Mouse (Mus musculus) midbrain, embryonic 12.5 days (tissue): ENCODE results near the gene Fthl17b. TPM values are rescaled to one million over a fixed set of nuclear protein-coding genes. Genes with fewer than 3 reads are reported as not detected.
A peak's percentile ranks its signal among the peaks of the same experiment; 100 is the strongest.
"Not testable (repeated sequence)": the region's sequence is repeated elsewhere in the genome, so short reads cannot be mapped to it uniquely, and the experiment has no call there.

ENCODE experiments used
- ATAC-seq: fragments of 200-750 bp; cut with Nextera tagmentation; 2 replicates; pipeline ENCODE4 v1.8.0; 2017; ENCODE audit warnings: low read depth, moderate TSS enrichment, moderate library complexity; ENCODE audit not compliant: low FRiP score
- H3K27ac ChIP-seq: fragments of 300-500 bp; sonication (generic); replicated peaks from 2 replicates; pipeline ENCODE4 v1.5.1; 2016; ENCODE audit warnings: mild to moderate bottlenecking
- H3K27me3 ChIP-seq: fragments of 300-500 bp; sonication (generic); 2 replicates; pipeline ENCODE4 v1.6.1; 2016; ENCODE audit warnings: mild to moderate bottlenecking
- H3K36me3 ChIP-seq: fragments of 300-500 bp; sonication (generic); 2 replicates; pipeline ENCODE4 v1.6.1; 2016
- H3K4me1 ChIP-seq: fragments of 300-500 bp; sonication (generic); 2 replicates; pipeline ENCODE4 v1.6.1; 2016
- H3K4me2 ChIP-seq: fragments of 300-500 bp; sonication (generic); replicated peaks from 2 replicates; pipeline ENCODE4 v1.6.1; 2016; ENCODE audit warnings: mild to moderate bottlenecking, moderate library complexity
- H3K4me3 ChIP-seq: fragments of 300-500 bp; sonication (generic); 2 replicates; pipeline ENCODE4 v1.5.1; 2016; ENCODE audit warnings: mild to moderate bottlenecking
- H3K9ac ChIP-seq: fragments of 300-500 bp; sonication (generic); replicated peaks from 2 replicates; pipeline ENCODE4 v1.6.1; 2016; ENCODE audit warnings: mild to moderate bottlenecking, moderate library complexity
- H3K9me3 ChIP-seq: fragments of 300-500 bp; sonication (generic); 2 replicates; pipeline ENCODE4 v1.6.1; 2016; ENCODE audit warnings: mild to moderate bottlenecking
- whole genome bisulfite sequencing: fragments of 180-500 bp; shearing (Covaris S2); methylation state at CpG from one replicate; pipeline ENCODE4 v1.1.7; 2016; 5-methylcytosine and 5-hydroxymethylcytosine counted together
- polyA plus RNA-seq: library from polyadenylated mRNA; unstranded; fragments of >200 nt; fragmentation: Nextera tagmentation; extraction: Ambion mirVana; gene quantifications from 2 replicates; pipeline ENCODE4 v1.2.1, GENCODE M21; 2016

The Fthl17b gene
- not detected in 2 replicates for polyA plus RNA-seq

DNA sequence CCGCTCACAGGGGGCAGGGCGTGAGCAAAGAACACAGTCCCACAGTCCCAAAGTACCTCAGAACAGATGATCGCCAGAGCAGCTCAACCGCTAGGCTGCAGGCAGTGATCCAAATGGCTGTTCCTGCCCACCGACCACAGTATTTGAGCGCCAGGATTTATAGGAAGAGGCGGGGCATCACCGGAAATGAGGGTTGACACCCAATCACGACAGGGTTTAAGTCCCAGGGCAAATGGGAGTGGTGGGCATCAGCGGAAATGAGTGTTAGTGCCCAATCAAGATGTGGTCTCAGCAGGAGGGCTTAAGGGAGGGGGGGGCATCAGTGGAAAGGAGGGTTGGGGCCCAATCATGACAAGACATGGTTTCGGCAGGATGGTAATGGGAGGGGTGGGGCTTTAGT is at the start of gene Fthl17b:
Fthl17b (minus strand) TSS at position 101 of the 400 bp plus-strand sequence.
- not testable (repeated sequence) for H3K27me3 ChIP-seq, H3K4me1 ChIP-seq, H3K9me3 ChIP-seq, H3K27ac ChIP-seq, H3K4me2 ChIP-seq, H3K4me3 ChIP-seq, H3K9ac ChIP-seq, H3K36me3 ChIP-seq, ATAC-seq
- 88% methylated on average over 4 of the region's 11 CpGs for WGBS

DNA sequence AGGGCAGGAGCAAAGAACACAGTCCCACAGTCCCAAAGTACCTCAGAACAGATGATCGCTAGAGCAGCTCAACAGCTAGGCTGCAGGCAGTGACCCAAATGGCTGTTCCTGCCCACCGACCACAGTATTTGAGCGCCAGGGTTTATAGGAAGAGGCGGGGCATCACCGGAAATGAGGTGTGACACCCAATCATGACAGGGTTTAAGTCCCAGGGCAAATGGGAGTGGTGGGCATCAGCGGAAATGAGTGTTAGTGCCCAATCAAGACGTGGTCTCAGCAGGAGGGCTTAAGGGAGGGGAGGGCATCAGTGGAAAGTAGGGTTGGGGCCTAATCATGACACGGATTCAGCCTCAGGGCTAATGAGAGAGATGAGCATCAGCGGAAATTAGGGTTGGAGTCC is 23.9 kb upstream of the Fthl17b start, which contains the start of gene Fthl17d:
Fthl17d (minus strand) TSS at position 101 of the 400 bp plus-strand sequence.
- not testable (repeated sequence) for H3K4me2 ChIP-seq, H3K9me3 ChIP-seq, H3K4me1 ChIP-seq, H3K27me3 ChIP-seq, H3K27ac ChIP-seq, H3K36me3 ChIP-seq, ATAC-seq, H3K4me3 ChIP-seq, H3K9ac ChIP-seq
- no CpG with 5 or more reads among the region's 9 CpGs for WGBS

DNA sequence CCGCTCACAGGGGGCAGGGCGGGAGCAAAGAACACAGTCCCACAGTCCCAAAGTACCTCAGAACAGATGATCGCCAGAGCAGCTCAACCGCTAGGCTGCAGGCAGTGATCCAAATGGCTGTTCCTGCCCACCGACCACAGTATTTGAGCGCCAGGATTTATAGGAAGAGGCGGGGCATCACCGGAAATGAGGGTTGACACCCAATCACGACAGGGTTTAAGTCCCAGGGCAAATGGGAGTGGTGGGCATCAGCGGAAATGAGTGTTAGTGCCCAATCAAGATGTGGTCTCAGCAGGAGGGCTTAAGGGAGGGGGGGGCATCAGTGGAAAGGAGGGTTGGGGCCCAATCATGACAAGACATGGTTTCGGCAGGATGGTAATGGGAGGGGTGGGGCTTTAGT is 13.7 kb upstream of the Fthl17b start, which contains the start of gene Fthl17c:
Fthl17c (minus strand) TSS at position 101 of the 400 bp plus-strand sequence.
- not testable (repeated sequence) for H3K36me3 ChIP-seq, H3K9me3 ChIP-seq, H3K9ac ChIP-seq, H3K4me3 ChIP-seq, H3K27me3 ChIP-seq, ATAC-seq, H3K27ac ChIP-seq, H3K4me1 ChIP-seq, H3K4me2 ChIP-seq
- WGBS: no CpG with 5 or more reads among the region's 11 CpGs

DNA sequence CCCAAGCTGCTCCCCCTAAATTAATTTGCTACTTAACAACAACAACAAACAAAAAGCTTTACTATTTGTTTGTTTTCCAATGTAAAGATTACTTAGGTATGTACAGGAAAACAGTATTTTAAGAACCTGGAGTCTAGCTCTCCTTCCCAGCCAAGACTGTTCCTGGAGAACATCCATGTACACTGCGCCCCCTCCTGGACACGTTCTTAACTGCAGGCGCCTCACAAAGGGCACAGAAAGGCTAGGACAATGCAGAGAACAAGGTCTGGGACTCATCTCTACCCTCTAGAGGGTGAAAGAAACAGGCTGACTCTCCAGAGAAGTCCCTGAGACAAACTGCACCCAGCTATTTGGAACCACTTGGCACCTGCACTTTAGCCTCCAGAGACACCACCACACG is 1.8 kb upstream of the Fthl17b start:
- H3K4me1 ChIP-seq, H3K4me3 ChIP-seq, H3K27ac ChIP-seq, H3K9me3 ChIP-seq, H3K27me3 ChIP-seq, H3K9ac ChIP-seq, H3K4me2 ChIP-seq, H3K36me3 ChIP-seq, ATAC-seq: not testable (repeated sequence)
- WGBS: 43% methylated on average over 4 of the region's 4 CpGs

DNA sequence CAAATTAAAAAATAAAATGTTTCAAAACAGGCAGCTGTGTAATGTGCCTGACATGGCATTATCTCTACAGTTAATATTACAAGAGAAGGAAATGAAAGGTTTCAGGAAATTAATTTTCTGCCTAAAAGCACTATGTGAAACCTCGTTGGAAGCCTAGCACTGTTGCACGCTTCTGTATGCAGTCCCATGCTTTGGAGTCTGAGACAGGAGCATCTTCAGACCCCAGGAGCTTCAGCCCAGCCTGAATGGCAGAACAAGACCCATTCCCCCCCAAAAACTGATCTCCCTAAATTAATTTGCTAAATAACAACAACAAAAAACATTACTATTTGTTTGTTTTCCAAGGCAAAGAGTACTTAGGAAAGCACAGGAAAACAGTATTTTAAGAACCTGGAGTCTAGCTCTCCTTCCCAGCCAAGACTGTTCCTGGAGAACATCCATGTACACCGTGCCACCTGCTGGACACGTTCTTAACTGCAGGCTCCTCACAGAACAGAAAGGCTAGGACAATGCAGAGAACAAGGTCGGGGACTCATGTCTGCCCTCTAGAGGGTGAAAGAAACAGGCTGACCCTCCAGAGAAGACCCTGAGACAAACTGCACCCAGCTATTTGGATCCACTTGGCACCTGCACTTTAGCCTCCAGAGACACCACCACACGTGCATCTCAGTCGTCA is 14.5 kb downstream of the Fthl17b start:
- not testable (repeated sequence) for H3K27ac ChIP-seq, H3K4me1 ChIP-seq, H3K36me3 ChIP-seq, H3K9me3 ChIP-seq, H3K4me3 ChIP-seq, H3K4me2 ChIP-seq, H3K9ac ChIP-seq, H3K27me3 ChIP-seq
- peak; percentile 70 for ATAC-seq
- 24% methylated on average over 5 of the region's 7 CpGs for WGBS

DNA sequence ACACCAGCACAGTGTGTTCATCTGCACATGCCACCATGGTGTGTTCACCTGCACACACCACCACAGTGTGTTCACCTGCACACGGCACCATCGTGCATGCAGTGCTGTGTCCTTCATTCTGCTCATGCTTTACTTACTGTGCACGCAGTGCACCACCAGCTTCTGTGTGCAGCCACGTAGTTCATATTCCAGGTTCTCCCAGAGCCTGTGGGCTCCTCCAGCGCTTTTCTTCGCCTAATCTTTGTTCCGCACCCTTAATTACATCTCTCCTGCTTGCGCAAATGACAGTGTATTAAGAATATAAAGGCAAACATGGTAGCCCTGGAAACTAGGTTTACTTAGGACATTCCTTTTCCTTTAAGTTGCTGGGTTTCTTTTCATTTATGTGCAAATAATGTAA is 18.7 kb downstream of the Fthl17b start:
- Histone ChIP-seq H3K27ac (no peak overlapping the region), H3K4me3 (no peak overlapping the region), H3K9me3 (no peaks in the 10 kb centered on the region), H3K27me3 (no peaks in the 10 kb centered on the region), H3K4me2 (no peak overlapping the region), H3K36me3 (no peaks in the 10 kb centered on the region), H3K4me1 (no peaks in the 10 kb centered on the region), H3K9ac (no peak overlapping the region)
- no peak for ATAC-seq
- WGBS: 80% methylated on average over 8 of the region's 8 CpGs

DNA sequence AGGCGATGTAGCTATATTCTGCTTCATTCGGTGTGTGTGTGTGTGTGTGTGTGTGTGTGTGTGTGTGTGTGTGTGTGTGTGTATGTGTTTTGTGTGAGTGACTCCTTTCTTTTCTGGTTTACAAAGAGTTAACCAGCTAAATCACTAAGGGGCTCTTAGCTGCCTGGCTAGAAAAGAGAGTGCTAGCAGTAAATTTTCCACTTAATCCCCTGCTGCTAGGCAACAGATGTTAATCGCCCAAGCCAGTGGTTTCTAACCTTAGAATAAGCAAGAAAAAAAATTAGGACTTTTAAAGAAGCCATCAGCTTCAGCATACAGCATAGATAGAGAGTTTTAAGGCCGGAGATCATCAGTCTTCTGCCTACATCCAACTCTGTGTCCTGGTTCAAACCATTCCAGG is 35.5 kb downstream of the Fthl17b start:
- H3K4me2 ChIP-seq: no peak overlapping the region
- peak; percentile 68; the same call in 1 of the 2 replicates for ATAC-seq
- 23% methylated on average over 4 of the region's 4 CpGs for WGBS

DNA sequence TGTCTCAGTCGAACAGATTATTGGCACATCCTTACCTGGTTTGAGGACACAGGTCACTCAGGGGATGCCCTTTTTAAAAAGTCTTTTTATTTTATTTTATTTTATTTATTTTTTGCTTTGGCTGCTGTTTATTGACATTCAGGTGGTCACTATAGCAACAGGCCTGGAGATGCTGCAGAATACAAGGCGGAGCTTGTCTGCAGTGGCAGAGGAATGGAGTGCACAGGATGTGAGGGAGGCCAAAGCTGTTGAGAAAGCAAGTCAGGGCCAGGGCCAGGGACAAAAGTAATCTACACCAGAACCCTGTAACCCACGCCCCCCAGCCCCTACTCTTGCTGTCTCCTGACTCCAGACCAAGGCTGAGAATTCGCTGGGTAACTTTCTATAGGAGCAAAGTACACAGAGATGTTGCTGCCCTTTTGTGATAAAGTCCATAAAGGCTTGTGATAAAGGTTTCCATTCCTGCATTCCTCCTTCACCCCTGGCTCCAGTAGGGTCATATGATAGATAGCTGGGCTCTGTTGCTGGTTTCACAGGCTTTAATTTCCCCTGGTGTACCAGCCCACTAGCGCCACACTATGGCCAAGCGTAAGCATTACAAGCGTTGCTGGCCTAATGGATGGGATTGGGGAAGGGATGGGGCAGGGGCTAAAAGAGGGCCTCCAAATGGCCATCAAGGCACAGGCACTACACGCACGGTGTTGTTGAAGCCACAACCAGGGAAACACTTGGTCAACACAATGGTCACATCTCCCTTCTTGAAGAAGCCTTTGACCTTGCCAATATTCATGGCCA is 40.8 kb downstream of the Fthl17b start:
- H3K4me3 ChIP-seq: no peak overlapping the region
- H3K4me2 ChIP-seq: no peak overlapping the region
- no peak overlapping the region for H3K9ac ChIP-seq
- H3K27ac ChIP-seq: no peak overlapping the region
- WGBS: 59% methylated on average over 9 of the region's 9 CpGs
- H3K4me1 ChIP-seq: no peaks in the 10 kb centered on the region
- no peaks in the 10 kb centered on the region for H3K9me3 ChIP-seq
- no peak for ATAC-seq
- no peaks in the 10 kb centered on the region for H3K27me3 ChIP-seq
- no peaks in the 10 kb centered on the region for H3K36me3 ChIP-seq

More for the DNA sequence above, 35.5 kb downstream of the Fthl17b start:
- no peaks in the 10 kb centered on the region for H3K9me3 ChIP-seq
- no peak overlapping the region for H3K9ac ChIP-seq
- H3K27ac ChIP-seq: no peak overlapping the region
- H3K4me1 ChIP-seq: no peaks in the 10 kb centered on the region
- H3K36me3 ChIP-seq: no peaks in the 10 kb centered on the region
- no peak overlapping the region for H3K4me3 ChIP-seq
- no peaks in the 10 kb centered on the region for H3K27me3 ChIP-seq

DNA sequence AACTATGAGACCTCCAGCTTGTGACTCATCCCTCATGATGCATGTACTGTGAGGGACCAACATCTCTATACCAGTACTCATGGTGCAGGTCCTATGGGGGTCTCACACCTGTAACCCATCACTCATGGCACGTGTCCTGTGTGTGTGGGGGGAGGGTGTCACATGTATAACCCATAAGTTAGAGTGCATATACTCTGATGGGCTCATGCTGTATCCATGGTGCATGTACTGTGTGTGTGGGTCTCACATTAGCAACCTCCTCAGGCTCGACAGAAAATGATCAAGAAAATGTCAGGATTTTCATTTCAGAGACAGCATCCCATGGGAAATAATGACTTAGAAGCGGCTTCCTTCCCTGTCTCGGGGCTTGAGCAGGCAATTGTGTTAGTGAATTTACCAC is 41.7 kb downstream of the Fthl17b start:
- 80% methylated on average over 4 of the region's 4 CpGs for WGBS
- H3K9ac ChIP-seq: no peak overlapping the region
- no peaks in the 10 kb centered on the region for H3K36me3 ChIP-seq
- H3K27ac ChIP-seq: no peak overlapping the region
- no peak for ATAC-seq
- H3K27me3 ChIP-seq: no peaks in the 10 kb centered on the region
- H3K4me2 ChIP-seq: no peak overlapping the region
- H3K4me1 ChIP-seq: no peaks in the 10 kb centered on the region
- no peak overlapping the region for H3K4me3 ChIP-seq
- H3K9me3 ChIP-seq: no peaks in the 10 kb centered on the region

Other genes with a start within 250 kb of the Fthl17b start
- not detected in 2 replicates for gene Ssx9, start 214.5 kb downstream of the Fthl17b start, polyA plus RNA-seq
- gene Ssxb5, start 159.3 kb downstream of the Fthl17b start, polyA plus RNA-seq: not detected in 2 replicates
- not detected in 2 replicates for gene Gm6592, start 119.0 kb downstream of the Fthl17b start, polyA plus RNA-seq
- not detected in 2 replicates for gene Gm5751, start 88.7 kb downstream of the Fthl17b start, polyA plus RNA-seq
- gene B630019K06Rik, start 70.6 kb downstream of the Fthl17b start, polyA plus RNA-seq: 15.8 and 16.5 TPM in 2 replicates
- not detected in 2 replicates for gene Fthl17c, start 13.6 kb upstream of the Fthl17b start, polyA plus RNA-seq
- gene Fthl17d, start 23.8 kb upstream of the Fthl17b start, polyA plus RNA-seq: not detected in 2 replicates
- gene Fthl17e, start 70.5 kb upstream of the Fthl17b start, polyA plus RNA-seq: not detected in 2 replicates
- not detected in 2 replicates for gene Fthl17f, start 100.0 kb upstream of the Fthl17b start, polyA plus RNA-seq
- gene 4930402K13Rik, start 141.6 kb upstream of the Fthl17b start, polyA plus RNA-seq: not detected in 2 replicates
- 2.1 and 2.9 TPM in 2 replicates for gene Lancl3, start 236.9 kb upstream of the Fthl17b start, polyA plus RNA-seq